Mouse (Mus musculus) small intestine, adult 2 months (tissue): ENCODE data around the gene Tunar.

ENCODE experiments used
- CTCF ChIP-seq: fragments of 200-500 bp; IDR thresholded peaks from 2 replicates; pipeline ENCODE4 v1.5.1; 2012; ENCODE audit warnings: low read depth, mild to moderate bottlenecking, control low read depth, inconsistent platforms, low read length, moderate library complexity, mixed read lengths; ENCODE audit not compliant: insufficient replicate concordance, insufficient read length; ENCODE audit errors: extremely low read depth
- POLR2A ChIP-seq: fragments of 200-500 bp; IDR thresholded peaks from 2 replicates; pipeline ENCODE4 v1.6.1; 2012; ENCODE audit warnings: low read depth, mild to moderate bottlenecking, control low read depth, inconsistent platforms, low read length, moderate library complexity

DNA sequence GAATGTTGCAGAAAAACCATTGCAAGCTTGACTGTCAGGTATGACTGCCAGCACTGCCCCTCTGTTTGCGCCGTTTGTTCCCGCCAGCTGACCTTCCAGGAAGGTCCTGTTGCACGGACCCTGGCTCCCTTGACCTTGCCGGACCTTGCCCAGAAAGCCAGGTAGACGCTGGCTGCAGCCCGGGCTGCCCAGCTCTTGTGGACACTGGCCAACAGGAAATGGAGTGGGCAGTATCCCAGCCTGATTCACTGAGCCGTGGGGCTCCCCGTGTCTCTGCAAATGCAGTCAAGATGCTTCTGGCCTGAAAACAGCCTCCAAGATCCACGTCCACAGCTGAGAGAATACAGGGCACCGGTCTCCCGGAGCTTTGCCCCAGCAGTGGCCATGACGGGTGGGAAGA lies 13.6 kb downstream of the Tunar start:
- TF ChIP-seq POLR2A: no peak
- TF ChIP-seq CTCF: no peak
